ENCODE assay signal across 8 mouse cellular contexts in the genomic region with DNA sequence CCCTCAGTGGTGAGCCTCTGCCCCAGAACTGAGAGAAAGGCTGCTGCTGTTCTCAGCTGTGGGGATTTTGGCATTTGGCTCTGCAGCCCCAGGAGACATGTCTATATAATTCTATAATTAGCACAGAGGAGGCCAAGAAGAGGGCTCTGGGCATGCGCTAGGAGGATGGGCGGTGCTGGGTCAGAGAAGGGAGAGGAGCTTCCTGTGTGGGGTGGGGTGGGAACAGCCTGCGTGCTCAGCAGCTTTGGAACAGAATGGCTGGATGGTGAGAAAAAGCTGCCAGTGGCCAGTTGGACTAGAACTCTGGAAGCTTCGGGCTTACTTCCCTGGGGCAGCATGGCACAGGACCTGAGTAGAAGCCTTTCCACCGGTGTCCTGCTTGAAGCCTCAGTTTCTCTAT. TPM values are rescaled to one million over a fixed set of nuclear protein-coding genes. Genes with fewer than 3 reads are reported as not detected.
DNase-seq lines count a peak whose midpoint lies in the region; ATAC-seq lines count a peak whose summit lies in the region.

No protein-coding gene starts in this region.

- H3K27me3 ChIP-seq in lung, embryonic 16.5 days (ENCODE audit: control insufficient read depth, insufficient read depth, low read depth, low read length): no peaks in the 10 kb centered on the region
- H3K27me3 ChIP-seq in splenic B cell, adult 2 months (ENCODE audit: control insufficient read depth, insufficient read depth, low read length, poor library complexity, severe bottlenecking): no peaks in the 10 kb centered on the region

- H3K4me3 ChIP-seq in lung, embryonic 16.5 days (ENCODE audit: low read length): no peak overlapping the region

- H3K27ac ChIP-seq in lung, embryonic 16.5 days (ENCODE audit: low read length): peak overlapping the region; percentile 80

- intact Hi-C loops in gastrocnemius, postnatal 14 days (cut with DNase I; ENCODE audit: low total_unique reads): loop anchor here (10.0 kb wide), 1 partner anchor 199 kb away; no protein-coding TSS in a partner anchor

- ATAC-seq in lung, embryonic 16.5 days (ENCODE audit: low read depth): peak; percentile 94

- DNase-seq in cerebellum, postnatal 36 days: peak; percentile 31 to 45
- DNase-seq in cerebellum, adult 9-10 months: no peak
- DNase-seq in Muller cell, postnatal 12 days (ENCODE audit: inconsistent ontology term): peak; percentile 70
- peak; percentile 83 for DNase-seq in gastrocnemius, postnatal 14 days
- peak; percentile 55 for DNase-seq in kidney, adult 11 months
- DNase-seq in splenic B cell, adult 2 months (ENCODE audit: low read depth, low spot score): peak; percentile 64
- DNase-seq in layer of hippocampus, postnatal 10 days (ENCODE audit: low spot score in 2 of 2): no peak

- H3K36me3 ChIP-seq in lung, embryonic 16.5 days (ENCODE audit: control insufficient read depth, insufficient read depth, low read length): no peaks in the 10 kb centered on the region
- no peaks in the 10 kb centered on the region; the same call in 1 of the 2 replicates for H3K36me3 ChIP-seq in splenic B cell, adult 2 months (ENCODE audit: control insufficient read depth, insufficient read depth, low read length, poor library complexity, severe bottlenecking)

- WGBS in lung, embryonic 16.5 days: 46% methylated on average over 5 of the region's 5 CpGs

- no peaks in the 10 kb centered on the region for H3K9me3 ChIP-seq in lung, embryonic 16.5 days (ENCODE audit: control insufficient read depth, low read length)

- H3K9ac ChIP-seq in lung, embryonic 16.5 days (ENCODE audit: low read length): peak overlapping the region; percentile 39; the same call in 1 of the 2 replicates

- H3K4me2 ChIP-seq in lung, embryonic 16.5 days (ENCODE audit: low read depth, low read length): peak overlapping the region; percentile 32

- H3K4me1 ChIP-seq in lung, embryonic 16.5 days (replicated peaks; ENCODE audit: control insufficient read depth, insufficient read depth, low read length): peaks cover 15% of the 10 kb centered on the region

RNA-seq across cellular contexts. Expression of gene Klc1, which starts 12.6 kb away (rescaled TPM):
- 10 to 100 TPM; 53.4 to 62.2 TPM for total RNA-seq in gastrocnemius, postnatal 14 days (2021)
- polyA plus RNA-seq in lung, embryonic 16.5 days (2015; fragmentation: Nextera tagmentation; extraction: Ambion mirVana): 82.4 and 86.9 TPM in 2 replicates
- 100 to 1,000 TPM; 840 to 877 TPM for total RNA-seq in layer of hippocampus, postnatal 10 days (2021)

RNA-seq across cellular contexts. Expression of gene Apopt1, which starts 33.0 kb away (rescaled TPM):
- total RNA-seq in gastrocnemius, postnatal 14 days (2021): 10 to 100 TPM; 34.2 to 35.6 TPM
- 45.7 and 47.0 TPM in 2 replicates for polyA plus RNA-seq in lung, embryonic 16.5 days (2015; fragmentation: Nextera tagmentation; extraction: Ambion mirVana)
- total RNA-seq in layer of hippocampus, postnatal 10 days (2021): 10 to 100 TPM; 39.2 to 42.0 TPM

RNA-seq across cellular contexts. Expression of gene Bag5, which starts 33.0 kb away (rescaled TPM):
- total RNA-seq in gastrocnemius, postnatal 14 days (2021): 10 to 100 TPM; 14.9 to 17.2 TPM
- 50.2 and 50.7 TPM in 2 replicates for polyA plus RNA-seq in lung, embryonic 16.5 days (2015; fragmentation: Nextera tagmentation; extraction: Ambion mirVana)
- 10 to 100 TPM; 38.4 to 38.9 TPM for total RNA-seq in layer of hippocampus, postnatal 10 days (2021)

Comparison
In these comparisons a context has a peak if more than half of its experiments do, and no peak if none do; other contexts are left out.
1. DNase-seq: peak in cerebellum, postnatal 36 days (2 of 2), Muller cell, postnatal 12 days (single experiment), gastrocnemius, postnatal 14 days (single experiment), kidney, adult 11 months (single experiment) and splenic B cell, adult 2 months (single experiment); none in cerebellum, adult 9-10 months (single experiment) and layer of hippocampus, postnatal 10 days (0 of 2).
2. RNA of gene Klc1, which starts 12.6 kb away (total RNA-seq): 840 to 877 TPM in layer of hippocampus, postnatal 10 days; 53.4 to 62.2 TPM in gastrocnemius, postnatal 14 days; every median in the first group is over 10 times any median in the second.